Mouse (Mus musculus) olfactory bulb, adult 2 months (tissue): ENCODE results near the gene Hectd4.

Experiments
- CTCF ChIP-seq: fragments of 200-500 bp; IDR thresholded peaks from 2 replicates; pipeline ENCODE4 v1.5.1; 2012; ENCODE audit warnings: low read depth, mild to moderate bottlenecking, low read length, moderate library complexity; ENCODE audit not compliant: insufficient read depth
- POLR2A ChIP-seq: fragments of 200-500 bp; IDR thresholded peaks from 2 replicates; pipeline ENCODE4 v1.6.1; 2012; ENCODE audit warnings: mild to moderate bottlenecking, low read depth, low read length, moderate library complexity; ENCODE audit not compliant: insufficient read depth

- TF ChIP-seq CTCF, result no peak
- no peak for TF ChIP-seq POLR2A
Observed at GRCm38 (mm10) chr5:121248766-121249394, 28.9 kb downstream of the Hectd4 start.
